Mouse (Mus musculus) cerebellum, adult 9-10 months (tissue): ENCODE measurements around the gene Npsr1.

ENCODE experiments used
- DNase-seq: peaks from one replicate; pipeline ENCODE4 v3.0.0; 2022

Npsr1 gene

DNA sequence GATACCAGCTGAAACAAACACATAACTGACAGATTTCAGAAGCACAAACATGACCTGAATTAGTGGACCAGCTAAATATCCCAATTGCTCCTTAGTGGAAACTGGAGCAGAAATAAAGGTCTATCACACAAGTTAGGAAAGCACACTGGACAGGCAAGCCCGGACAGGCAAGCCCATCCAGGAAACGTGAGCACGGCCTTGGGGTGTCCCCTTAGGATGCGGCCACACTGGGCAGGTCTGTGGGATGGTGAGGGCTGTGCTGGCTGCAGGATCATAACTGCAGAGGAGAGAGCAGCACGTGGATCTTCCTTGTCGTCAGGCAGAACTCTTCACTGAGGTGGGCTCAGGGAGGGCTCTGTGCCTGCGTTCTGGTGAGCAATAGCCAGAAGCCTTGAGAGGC, at the start of gene Npsr1:
Gene Npsr1, plus strand, starts transcription at position 301 of the 400 bp plus-strand sequence.
- DNase-seq: no peak

DNA sequence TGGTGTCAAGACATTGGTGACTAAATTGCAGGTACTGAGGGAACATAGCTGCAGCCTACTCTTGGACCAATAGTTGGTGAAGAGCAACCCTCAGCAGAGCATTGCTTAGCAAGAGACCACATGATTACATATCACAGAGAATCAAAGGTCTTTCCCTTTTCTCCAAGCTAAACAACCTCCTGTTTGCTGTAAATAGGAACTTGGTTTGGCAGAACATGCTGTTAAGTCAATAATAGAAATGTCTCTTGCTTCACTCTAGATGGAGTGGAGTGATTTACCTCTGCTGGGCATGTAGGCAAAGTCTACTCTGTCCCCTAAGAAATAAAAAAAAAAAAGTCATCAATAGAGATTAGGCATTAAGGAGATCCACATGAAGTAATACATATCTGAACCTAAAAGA, 46.3 kb upstream of the Npsr1 start:
- no peak for DNase-seq

DNA sequence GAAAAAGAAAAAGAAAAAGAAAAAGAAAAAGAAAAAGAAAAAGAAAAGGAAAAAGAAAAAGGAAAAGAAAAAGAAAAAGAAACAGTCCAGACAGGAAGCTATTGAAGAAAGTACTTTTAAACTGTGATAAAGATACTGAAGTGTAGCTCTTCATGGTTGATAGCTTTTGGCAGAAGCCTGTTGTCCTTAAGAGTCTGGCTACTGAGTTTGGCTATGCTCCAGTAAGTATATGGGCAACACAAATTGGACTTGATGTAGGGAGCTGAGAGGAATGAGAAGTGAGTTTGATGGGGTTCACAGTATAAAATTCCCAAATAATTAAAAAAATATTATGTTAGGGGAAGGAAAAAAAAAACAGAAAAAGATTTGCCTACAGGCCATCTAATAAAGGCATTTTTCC, 34.5 kb upstream of the Npsr1 start:
- DNase-seq: no peak

DNA sequence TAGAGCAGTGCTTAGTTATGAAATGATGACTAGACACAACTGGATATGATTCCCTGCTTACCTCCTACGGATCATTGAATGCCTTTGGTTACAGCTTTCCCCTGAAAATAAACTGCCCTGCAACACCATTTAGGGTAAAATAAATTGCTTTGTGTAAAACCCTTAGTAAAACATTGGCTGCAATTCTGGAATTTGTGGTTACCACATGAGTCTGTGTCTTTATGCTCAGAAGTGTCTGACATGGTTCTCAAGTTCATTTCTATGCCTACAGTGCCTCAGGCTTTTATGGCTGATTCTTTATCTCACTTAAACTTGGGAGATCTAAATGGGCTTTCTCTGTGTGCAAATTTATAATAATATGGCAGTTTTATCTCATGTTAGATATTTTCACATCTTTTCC, 26.1 kb upstream of the Npsr1 start:
- no peak for DNase-seq

DNA sequence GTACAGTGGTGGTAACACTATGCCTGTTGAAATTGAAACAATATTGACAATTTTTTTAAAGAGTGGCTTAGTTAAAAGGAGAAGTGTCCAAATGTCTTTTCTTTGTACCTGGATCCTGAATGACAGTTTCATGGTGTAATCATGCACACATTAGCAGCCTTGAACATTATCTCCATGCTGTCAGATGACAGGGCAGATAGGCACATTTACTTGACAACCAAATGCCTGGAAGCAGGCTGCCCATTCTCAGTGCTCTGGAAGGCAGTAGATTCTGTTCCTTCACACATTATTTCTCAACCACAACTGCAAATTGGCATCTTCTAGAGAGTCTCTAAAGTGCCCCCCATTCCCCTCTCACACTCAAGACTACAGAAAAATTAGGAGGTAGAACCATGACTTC, 20.2 kb upstream of the Npsr1 start:
- no peak for DNase-seq

DNA sequence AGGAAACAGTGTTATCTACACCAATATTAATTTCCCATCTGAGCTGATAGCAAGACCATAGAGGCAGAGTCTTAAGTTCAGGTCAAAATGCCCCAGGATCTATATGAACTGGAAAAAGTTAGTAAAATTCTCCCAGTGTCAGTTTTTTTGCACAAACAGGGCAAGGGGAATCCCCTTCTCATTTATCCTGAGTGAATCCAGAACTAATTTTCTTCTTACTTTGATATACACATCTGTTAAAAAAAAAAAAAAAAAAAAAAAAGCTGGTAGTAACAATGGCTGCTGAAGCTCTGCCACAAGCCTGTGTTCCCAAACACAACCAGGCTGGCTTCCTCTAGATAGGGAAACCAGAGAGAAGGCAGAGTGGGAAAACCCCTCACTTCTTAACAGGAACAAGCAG, 5.9 kb upstream of the Npsr1 start:
- no peak for DNase-seq

DNA sequence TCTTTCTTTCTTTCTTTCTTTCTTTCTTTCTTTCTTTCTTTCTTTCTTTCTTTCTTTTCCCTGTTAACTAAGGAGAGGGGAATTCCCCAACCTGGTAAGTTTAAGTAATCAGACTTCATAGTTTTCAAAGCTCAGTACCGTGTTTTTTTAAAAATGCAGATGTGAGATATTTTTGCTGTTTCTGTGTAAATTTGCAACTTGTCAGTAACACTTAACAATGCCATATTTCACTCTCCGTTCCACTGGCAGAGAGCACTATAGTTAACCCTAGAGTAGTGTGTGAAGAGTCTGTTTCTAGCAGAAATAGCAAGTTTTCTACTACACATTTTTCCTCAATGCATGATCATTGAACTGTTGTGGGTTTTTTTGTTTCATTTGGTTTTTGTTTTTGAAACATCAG, 730 bp downstream of the Npsr1 start:
- no peak for DNase-seq

DNA sequence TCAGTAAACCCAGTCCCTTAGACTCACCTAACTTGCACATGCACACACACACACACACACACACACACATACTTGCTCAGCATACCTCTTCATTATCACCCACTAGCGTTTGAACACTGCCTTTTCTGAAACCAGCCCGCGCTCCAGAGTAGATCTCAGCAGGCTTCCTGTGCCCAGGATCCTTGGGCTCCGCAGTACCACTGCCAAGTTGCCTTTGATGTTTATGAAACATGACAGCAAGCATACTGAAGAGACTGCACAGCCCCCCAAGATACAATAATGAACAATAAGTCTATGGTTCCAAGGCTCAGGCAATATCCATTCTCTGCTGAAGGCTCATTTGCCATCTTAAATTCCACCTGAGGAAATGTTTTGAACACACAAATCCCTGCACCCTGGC, 1.8 kb downstream of the Npsr1 start:
- DNase-seq: no peak

DNA sequence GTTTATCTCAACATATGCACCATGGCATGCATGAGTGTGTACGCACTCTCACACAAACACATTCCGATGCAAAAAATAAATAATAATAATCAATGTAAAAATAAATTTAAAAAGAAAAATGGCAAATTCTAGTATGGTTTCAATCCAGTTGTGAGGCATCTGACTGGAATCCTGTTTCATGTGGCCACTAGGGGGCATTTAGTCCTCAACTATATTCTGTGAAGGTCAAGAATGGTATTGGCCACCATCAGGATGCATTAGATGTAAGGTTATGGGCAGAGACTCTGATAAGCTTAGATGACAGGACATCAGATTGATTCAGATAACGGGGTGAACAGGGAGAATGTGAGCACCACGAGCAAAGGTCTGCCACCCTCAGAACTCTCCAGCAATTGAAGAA, 21.6 kb downstream of the Npsr1 start:
- DNase-seq: peak; percentile 54

DNA sequence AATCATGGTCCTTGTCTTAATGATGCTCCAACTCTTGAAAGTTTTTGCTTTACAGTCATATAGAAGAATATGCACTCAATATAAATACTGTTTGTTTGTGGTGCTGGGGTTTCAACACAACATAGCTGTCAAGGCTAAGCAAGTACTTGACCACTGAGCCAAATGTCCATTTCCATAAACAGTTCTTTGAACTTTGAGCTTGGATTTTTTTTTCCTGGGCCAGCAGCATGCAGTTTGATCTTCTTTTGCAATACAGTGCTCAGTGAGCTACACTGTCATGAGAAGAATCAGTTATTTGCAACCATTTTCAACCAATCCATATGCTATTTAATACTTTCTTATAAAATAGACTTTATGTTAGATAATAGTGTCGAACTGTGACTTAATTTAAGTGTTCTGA, 35.3 kb downstream of the Npsr1 start:
- DNase-seq: no peak

DNA sequence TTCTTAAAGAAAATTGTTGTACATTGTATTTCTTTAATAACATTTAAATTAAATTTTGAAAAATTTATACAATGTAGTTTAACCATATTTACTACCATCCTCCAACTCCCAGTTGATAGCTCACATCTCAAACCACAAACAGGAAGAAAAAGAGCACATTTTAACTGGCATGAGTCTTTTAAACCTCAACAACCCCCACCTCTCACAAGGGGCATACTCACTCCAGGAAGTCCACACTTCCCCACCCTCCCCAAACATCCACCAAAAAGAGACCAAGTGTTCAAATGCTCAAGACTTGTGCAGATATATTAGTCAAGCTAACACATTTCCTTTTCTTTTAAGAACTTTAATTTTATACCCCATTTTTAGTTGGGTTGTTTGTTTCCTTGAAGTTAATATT, 38.6 kb downstream of the Npsr1 start:
- no peak for DNase-seq

DNA sequence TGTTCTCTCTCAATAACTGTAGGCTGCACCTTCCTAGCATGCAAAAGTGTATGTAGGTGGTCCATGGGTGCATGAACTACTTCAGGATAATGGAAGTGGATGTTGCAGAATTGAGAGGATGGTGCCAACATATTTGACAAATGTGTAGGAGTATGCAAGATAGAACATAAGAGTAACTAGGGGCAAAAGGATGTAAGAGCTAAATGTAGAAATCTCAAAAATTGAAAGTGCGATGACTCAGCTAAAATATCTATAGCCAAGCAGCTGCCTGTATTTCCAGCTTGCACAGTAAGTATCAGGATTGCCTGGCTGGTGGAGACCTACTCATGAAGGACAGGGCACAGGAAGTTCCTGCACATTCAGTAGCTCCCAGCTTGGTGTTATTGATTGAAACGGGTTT, 46.5 kb downstream of the Npsr1 start:
- DNase-seq: no peak

DNA sequence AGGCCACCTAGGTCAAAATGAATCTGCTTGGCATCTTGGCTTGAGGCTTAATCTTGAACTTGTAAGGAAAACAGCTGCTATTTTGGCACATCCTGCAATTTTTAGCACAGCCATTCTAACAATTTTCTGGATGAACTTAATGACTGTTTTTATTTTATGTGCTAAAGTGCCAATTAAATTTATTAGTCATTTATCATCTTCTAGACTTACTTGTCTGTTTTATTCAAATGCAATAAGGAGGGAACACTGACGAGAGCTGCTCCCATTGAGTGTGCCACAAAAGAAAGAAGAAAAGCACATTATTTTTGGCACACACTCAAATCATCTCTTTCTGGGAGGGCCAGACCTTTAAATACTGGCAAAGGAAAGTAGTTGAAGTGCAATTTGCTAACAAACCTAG, 59.4 kb downstream of the Npsr1 start:
- DNase-seq: no peak

DNA sequence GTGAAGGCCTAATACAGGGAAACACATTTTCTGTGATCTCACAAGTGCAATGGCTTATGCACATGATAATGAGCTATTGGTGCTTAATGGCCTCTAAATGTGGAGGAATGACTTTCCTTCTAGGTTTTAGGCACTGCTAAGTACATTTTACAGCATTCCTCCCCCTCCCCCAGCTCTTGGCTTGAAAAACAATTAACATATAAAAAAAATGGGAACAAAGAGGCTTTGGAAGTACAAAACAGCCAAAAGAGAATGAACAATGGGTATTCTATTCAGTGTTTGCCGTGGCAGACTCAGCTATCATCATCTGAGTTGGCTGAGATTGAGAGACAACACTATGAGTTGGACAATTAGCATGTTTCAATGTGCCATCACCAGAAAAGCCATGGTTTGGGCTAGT, 62.6 kb downstream of the Npsr1 start:
- peak; percentile 15 for DNase-seq

DNA sequence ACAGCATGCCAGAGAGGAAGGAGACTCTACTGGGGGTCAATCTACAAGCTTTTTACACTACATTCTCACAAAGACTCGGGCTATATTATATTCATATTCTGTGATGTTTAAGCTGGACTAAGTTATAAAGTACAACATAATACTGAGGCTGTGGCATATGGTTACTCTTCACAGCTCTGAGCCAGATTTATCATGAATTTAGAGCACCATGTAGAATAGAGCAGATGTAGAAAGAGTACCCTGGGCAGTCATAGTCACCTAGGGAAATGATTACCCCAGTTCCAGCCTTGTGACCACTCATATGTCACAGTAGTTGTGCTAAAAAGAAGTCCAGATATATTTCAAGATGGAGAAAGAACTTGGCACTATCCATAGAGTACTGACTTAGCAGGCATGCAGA, 70.7 kb downstream of the Npsr1 start:
- DNase-seq: no peak

DNA sequence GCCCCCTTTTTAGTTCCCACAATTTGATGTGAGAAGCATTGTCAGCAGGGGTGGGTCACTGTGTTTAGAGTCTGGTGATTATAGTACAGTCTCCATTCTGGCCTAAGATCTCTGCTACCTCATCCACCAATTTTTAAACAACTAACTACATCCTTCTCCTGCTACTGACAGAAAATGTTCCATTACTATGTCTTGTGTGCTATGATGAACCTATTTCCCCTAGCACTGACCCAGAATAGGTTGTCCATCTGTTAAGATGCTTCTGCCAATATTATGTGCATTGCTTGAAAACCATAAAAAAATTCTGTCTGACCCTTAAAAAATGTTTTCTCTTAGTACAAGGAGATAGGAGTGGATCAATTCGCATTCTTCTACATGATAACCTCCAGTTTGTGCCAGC, 72.9 kb downstream of the Npsr1 start:
- peak; percentile 41 for DNase-seq

DNA sequence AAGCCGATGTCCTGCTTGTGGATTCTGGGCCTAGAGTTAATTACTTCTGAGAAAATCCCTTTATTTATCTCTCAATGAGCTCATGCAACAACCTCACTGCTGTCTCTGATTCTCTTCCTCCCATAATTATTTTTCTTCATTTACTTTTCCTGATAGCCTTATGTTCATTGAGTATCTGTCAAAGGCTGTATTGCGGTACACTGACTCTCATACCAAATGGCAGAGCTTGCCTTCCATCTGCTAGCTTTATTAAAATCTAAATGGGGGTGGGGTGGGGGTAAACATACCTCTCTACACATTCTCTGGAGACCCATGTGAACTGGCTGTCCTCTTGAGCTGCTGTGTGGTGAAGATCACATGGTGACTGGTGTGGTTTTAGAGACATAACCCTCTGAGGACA, 80.9 kb downstream of the Npsr1 start:
- DNase-seq: no peak

DNA sequence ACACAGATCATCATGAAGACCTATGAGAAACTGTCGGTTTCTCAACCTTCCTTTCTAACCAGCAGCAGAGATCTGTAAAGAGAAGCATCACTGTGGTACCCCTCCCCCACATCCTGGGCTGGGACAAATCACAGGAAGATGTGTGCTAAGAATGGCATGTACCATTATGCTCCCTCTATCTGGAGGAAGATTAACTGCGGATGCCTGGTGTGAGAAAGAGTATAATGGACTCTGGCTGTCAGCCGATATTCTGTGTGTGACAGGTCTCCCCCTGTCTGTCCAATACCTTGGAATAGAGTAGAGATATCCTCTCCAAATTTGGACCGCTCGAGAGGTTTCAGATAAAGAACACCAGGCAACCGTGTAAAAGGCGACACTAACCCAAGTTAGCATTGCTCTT, 83.1 kb downstream of the Npsr1 start:
- DNase-seq: no peak

DNA sequence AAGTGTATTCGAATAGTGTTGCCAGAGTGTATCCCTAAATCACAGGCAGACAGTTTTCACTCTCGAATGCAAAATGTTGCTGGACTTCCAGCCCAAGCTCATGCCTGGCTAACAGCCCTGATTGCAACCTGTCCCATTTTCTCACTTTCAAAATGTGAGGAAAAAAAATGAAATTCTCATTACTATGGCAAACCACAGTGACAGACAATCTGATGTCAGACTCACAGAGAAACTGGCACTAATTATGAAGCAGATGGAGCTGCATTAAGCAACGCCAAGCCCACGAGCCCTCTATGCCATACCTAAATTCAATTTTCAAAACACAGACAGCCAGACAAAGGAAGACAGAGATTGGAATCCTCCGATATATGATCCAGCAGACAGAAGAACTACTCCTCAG, 88.5 kb downstream of the Npsr1 start:
- peak; percentile 73 for DNase-seq

DNA sequence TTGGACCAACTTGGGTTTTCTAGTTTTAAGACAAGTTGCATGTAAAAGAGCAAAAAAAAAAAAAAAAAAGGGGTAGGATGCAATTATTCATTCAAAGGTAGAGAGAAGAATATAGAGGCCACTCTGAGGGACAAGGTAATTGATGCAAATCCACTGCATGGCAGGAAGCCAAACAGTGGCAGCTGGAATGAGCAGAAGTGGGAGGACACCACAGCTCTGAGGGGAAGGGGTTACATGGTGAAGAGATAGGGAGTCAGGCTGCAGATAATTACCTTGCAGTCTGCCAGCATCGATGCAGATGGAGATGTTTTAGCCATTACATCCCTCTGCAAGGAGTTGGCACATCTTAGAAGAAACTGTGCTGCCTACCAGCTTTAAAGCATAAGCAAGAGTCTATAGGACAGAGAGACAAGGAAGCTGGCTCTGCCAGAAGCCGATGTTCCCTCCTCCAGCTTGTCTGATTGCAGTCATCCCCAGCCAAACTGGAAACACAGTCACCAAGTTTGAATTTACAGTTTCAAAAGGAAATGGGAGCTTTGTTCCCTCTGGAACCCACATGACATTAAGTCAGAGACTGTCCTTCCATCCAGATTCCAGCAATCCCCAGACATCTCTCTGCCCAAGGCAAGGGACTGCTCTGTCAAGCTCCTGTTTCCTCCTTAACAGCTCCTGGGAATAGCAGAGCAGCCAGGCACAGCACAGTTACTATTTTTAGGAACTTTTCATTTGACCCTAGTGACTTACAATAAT, 91.9 kb downstream of the Npsr1 start:
- no peak for DNase-seq

DNA sequence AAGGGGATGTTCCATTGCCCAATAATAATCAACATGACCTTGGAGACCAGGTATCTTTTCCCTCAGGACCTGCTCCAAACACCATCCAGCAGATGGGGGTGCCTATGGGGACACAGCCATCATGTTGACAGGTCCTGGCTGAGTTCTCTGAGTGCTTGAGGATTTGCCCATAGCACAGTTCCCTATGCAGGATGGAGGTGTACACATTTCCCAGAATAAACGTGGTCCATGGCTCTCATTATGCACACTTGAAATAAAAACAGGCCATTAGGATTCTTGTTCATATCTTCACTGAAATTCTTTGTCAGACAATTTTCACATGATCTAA, 92.4 kb downstream of the Npsr1 start:
- no peak for DNase-seq

DNA sequence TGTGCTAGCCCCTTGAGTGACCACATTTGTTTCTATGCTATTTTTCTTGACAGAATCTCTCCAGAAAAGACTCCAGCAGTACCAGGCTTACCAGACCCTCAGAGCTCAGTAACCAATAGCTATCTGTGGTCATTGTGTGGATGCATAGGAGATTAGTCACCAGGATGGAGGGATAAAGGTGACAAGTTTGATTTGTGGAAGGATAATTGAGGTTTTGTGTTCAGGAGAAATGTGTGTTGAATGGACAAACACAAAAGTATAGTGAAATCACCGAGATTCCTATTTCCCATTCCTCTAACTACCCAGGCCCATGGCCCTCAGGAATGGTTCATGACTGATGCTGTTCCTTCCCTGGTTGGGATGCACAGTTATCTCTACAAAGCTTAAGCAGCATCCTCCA, 100.5 kb downstream of the Npsr1 start:
- DNase-seq: no peak

DNA sequence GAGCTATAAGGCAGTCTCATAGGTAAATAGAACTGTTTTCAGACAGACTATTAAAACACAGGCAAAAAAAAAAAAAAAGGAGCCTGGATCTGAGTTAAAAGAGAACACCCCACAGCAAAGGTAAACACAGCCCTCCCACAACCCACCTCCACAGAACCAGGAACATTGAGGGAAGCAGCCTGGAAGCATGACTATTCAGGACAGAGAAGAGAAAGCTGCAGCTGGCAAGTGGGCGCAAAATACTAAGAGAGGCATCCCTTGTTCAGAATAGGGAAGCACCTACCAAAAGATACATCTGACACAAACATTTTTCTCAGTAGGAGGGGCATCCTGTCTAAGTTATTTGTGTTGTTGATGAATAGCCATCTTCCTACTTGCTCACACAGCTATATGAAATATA, 113.8 kb downstream of the Npsr1 start:
- DNase-seq: no peak

DNA sequence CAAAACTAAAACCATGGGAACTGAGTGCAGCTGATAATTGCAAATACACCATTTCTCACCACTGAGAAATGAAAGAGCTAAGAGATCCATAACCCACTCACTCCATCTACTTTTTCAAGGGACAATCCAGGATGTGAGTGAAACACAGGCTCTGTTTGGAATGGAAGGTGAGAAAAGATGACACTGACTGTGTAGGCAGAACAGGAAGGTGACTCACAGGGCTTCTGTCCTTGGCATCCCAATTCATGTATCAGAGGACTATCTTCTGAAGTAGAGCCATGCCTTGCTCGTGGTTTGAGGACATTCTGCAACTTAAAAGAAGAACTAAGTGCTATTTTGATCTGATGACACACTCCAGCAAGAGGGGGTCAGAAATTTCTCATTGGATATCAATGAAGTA, 119.9 kb downstream of the Npsr1 start:
- DNase-seq: no peak

DNA sequence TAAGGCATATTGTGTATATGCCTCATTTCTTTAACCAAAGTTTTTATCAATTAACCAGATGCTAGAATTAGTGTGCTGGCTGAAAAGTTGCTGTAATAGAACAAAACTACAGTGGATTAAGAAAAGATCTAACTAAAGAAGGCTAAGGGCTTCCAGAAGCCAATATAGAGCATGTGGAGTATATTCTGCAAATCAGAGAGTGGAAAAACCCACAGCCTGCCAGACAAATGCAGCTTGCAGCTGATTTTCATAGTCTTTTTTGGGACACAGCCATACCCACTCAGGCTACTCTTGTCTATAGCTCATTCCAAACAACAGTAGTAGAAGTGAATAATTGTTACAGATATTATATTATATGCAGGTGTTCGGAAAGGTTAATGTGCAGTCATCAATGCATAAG, 138.7 kb downstream of the Npsr1 start:
- DNase-seq: no peak

DNA sequence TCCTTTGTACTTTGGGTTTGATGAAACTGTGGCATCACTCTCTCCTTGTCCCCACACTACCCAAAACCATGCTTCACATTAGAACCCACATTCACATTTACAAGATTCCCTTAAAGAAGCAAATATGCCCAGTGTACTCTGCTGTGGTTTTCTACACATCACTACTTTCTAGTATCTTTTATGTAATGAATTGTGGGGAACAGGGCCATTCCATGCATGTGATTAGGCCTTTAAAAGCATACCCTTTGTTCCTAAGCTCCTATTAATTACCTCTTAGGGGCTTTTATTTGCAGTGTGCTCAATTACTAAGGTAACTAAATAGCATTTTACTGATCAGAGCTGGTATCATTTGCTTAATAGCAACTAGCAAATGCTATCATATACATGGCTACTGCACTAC, 149.8 kb downstream of the Npsr1 start:
- DNase-seq: no peak
